Mouse (Mus musculus) heart, embryonic 12.5 days (tissue): Measurements from ENCODE around the gene Acadsb. TPM values are rescaled to one million over a fixed set of nuclear protein-coding genes. Genes with fewer than 3 reads are reported as not detected.
A peak's percentile ranks its signal among the peaks of the same experiment; 100 is the strongest.
"Not testable (repeated sequence)": the region's sequence is repeated elsewhere in the genome, so short reads cannot be mapped to it uniquely, and the experiment has no call there.

Source experiments
- ATAC-seq: fragments of 200-750 bp; cut with Nextera tagmentation; 2 replicates; pipeline ENCODE4 v1.8.0; 2017; ENCODE audit warnings: moderate TSS enrichment, moderate library complexity; ENCODE audit not compliant: insufficient number of reproducible peaks, low FRiP score
- H3K27ac ChIP-seq: fragments of 300-500 bp; sonication (generic); 2 replicates; pipeline ENCODE4 v1.5.1; 2016; ENCODE audit warnings: mild to moderate bottlenecking, moderate library complexity; ENCODE audit not compliant: poor library complexity, severe bottlenecking
- H3K27me3 ChIP-seq: fragments of 300-500 bp; sonication (generic); replicated peaks from 2 replicates; pipeline ENCODE4 v1.6.1; 2016; ENCODE audit warnings: mild to moderate bottlenecking, moderate library complexity
- H3K36me3 ChIP-seq: fragments of 300-500 bp; sonication (generic); 2 replicates; pipeline ENCODE4 v1.6.1; 2016; ENCODE audit warnings: mild to moderate bottlenecking, moderate library complexity
- H3K4me1 ChIP-seq: fragments of 300-500 bp; sonication (generic); replicated peaks from 2 replicates; pipeline ENCODE4 v1.6.1; 2016; ENCODE audit warnings: mild to moderate bottlenecking
- H3K4me2 ChIP-seq: fragments of 300-500 bp; sonication (generic); 2 replicates; pipeline ENCODE4 v1.6.1; 2016; ENCODE audit warnings: mild to moderate bottlenecking, moderate library complexity
- H3K4me3 ChIP-seq: fragments of 300-500 bp; sonication (generic); 2 replicates; pipeline ENCODE4 v1.5.1; 2016; ENCODE audit warnings: mild to moderate bottlenecking
- H3K9ac ChIP-seq: fragments of 300-500 bp; sonication (generic); 2 replicates; pipeline ENCODE4 v1.6.1; 2016; ENCODE audit warnings: mild to moderate bottlenecking, moderate library complexity
- H3K9me3 ChIP-seq: fragments of 300-500 bp; sonication (generic); replicated peaks from 2 replicates; pipeline ENCODE4 v1.6.1; 2016; ENCODE audit warnings: mild to moderate bottlenecking, moderate library complexity
- WGBS: fragments of 180-500 bp; shearing (Covaris S2); methylation state at CpG from one replicate; pipeline ENCODE4 v1.1.7; 2016; 5-methylcytosine and 5-hydroxymethylcytosine counted together
- polyA plus RNA-seq: library from polyadenylated mRNA; unstranded; fragments of >200 nt; fragmentation: Nextera tagmentation; extraction: Ambion mirVana; gene quantifications from 2 replicates; pipeline ENCODE4 v1.2.1, GENCODE M21; 2016

Gene Acadsb
- 87.4 and 87.6 TPM in 2 replicates for polyA plus RNA-seq

DNA sequence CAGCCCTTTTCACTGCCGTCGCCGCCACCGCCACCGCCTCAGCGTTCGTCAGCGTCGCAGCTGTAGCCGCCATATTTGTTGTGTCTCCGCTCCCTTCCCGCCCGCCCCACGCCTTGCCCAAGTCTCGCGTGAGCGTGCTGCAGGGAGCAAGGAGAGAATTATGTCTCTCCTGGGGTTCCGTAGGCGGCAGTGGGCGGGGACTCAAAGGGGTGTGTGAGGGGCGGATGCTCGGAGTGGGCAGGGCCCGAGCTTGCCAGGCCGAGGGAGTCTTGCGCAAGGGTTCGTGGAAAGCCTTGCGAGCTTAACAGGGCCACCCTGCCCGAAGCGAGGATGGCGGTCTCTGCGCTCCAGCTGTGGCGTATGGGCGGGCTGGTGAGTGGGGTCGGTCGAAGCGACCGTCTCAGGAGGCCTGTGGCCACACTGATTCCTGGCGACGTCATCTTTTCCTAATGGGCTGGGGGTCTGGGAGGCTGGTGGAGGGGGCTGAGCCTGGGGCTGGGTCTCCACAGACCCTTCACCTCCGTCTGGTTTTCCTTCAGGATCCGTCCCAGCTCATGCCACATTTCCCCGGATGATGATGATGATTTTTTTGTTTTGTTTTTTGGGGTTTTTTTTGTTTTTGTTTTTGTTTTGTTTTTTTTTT is at the start of gene Acadsb, which contains the start of gene Ikzf5:
TSS of gene Acadsb (plus strand) at position 186 of the 643 bp plus-strand sequence.
TSS of gene Ikzf5 (minus strand) at position 106 of the 643 bp plus-strand sequence.
- no peaks in the 10 kb centered on the region for H3K36me3 ChIP-seq
- under 1% methylated on average over 42 of the region's 42 CpGs for WGBS
- peak; percentile 98 for ATAC-seq

GRCm38 (mm10) chr7:131362269-131362614 is 48.2 kb upstream of the Acadsb start:
- H3K4me3 ChIP-seq = peak overlapping the region; percentile 89
- H3K9ac ChIP-seq = peak overlapping the region; percentile 96
- no peaks in the 10 kb centered on the region for H3K27me3 ChIP-seq
- H3K9me3 ChIP-seq = no peaks in the 10 kb centered on the region
- peak overlapping the region; percentile 95 for H3K27ac ChIP-seq
- under 1% methylated on average over 35 of the region's 35 CpGs for WGBS
- H3K4me1 ChIP-seq = peaks cover 14% of the 10 kb centered on the region
- ATAC-seq = peak; percentile 71
- H3K4me2 ChIP-seq = peak overlapping the region; percentile 92
- peaks cover 27% of the 10 kb centered on the region for H3K36me3 ChIP-seq

More for the DNA sequence above, at the start of gene Acadsb, which contains the start of gene Ikzf5:
- Histone ChIP-seq H3K4me2 (peak within 1 kb of the TSS; percentile 77), H3K27ac (peak within 1 kb of the TSS; percentile 57), H3K4me3 (peak within 1 kb of the TSS; percentile 88), H3K4me1 (peaks cover 12% of the 10 kb centered on the region), H3K9ac (peak within 1 kb of the TSS; percentile 92), H3K27me3 (no peaks in the 10 kb centered on the region), H3K9me3 (no peaks in the 10 kb centered on the region)

DNA sequence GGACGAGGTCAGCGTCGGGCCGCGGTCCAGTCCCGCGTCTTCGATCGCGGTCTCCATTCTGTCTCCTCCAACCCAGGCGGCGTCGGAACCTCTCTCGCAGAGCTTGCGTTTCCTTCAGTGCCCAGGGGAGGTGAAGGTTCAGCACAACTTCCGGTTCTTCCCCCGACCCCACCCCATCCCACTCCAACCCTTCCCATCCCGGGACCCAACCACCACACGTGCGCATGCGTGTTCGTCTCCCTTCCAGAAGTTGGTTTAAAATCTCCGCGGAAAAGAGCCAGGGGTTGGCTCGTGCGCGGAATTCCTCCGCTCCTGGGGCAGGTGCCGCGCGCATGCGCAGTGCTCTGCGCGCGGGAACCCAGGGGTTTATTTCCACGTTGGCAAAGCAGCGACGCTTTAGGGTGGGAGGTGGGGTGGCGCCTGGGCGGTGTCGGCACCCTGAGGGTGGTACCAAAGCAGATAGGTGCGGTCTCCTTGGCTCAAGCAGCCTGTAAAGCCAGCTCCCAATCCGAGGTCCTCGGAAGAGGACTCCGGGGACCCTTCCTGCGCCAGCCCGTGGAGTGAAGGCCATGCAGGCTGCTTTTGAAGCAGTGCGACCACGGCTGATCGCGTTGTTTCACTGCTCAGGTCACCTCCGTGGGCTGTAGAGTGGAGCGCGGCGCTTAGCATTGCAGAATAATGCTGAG is 47.6 kb upstream of the Acadsb start, which contains the start of gene 2310057M21Rik:
TSS of gene 2310057M21Rik (minus strand) at position 145 of the 686 bp plus-strand sequence.
- peak within 1 kb of the TSS; percentile 92 for H3K4me2 ChIP-seq
- no peaks in the 10 kb centered on the region for H3K27me3 ChIP-seq
- peak within 1 kb of the TSS; percentile 96 for H3K9ac ChIP-seq
- H3K4me1 ChIP-seq = peaks cover 14% of the 10 kb centered on the region
- peak within 1 kb of the TSS; percentile 95 for H3K27ac ChIP-seq
- ATAC-seq = peak; percentile 96
- peak within 1 kb of the TSS; percentile 89 for H3K4me3 ChIP-seq
- WGBS = under 1% methylated on average over 55 of the region's 55 CpGs
- H3K36me3 ChIP-seq = peaks cover 22% of the 10 kb centered on the region
- no peaks in the 10 kb centered on the region for H3K9me3 ChIP-seq

DNA sequence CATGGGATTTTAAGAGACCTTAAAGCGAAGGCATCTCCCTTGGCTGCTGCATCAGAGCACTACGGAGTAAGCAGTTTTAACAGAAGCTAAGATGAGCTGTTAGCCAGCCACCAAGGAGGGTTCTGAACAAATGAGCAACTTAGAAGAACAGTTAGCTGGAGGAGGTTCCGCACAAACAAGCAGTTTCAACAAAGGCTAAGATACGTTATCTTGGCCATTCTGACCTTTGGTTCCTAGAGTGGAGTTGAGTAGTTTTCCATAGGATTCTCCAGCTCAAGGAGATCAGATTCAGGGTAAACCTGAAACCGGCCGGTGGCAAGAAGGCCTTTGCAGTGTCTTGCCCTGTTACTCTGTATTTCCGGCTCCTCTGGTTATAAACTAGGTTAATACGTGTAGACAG is 46.3 kb upstream of the Acadsb start:
- 82% methylated on average over 8 of the region's 8 CpGs for WGBS
- Histone ChIP-seq H3K4me2 (no peak overlapping the region), H3K27ac (no peak overlapping the region), H3K9me3 (no peaks in the 10 kb centered on the region), H3K4me3 (no peak overlapping the region), H3K36me3 (peaks cover 8% of the 10 kb centered on the region), H3K4me1 (peaks cover 14% of the 10 kb centered on the region), H3K9ac (no peak overlapping the region), H3K27me3 (no peaks in the 10 kb centered on the region)
- ATAC-seq = no peak

DNA sequence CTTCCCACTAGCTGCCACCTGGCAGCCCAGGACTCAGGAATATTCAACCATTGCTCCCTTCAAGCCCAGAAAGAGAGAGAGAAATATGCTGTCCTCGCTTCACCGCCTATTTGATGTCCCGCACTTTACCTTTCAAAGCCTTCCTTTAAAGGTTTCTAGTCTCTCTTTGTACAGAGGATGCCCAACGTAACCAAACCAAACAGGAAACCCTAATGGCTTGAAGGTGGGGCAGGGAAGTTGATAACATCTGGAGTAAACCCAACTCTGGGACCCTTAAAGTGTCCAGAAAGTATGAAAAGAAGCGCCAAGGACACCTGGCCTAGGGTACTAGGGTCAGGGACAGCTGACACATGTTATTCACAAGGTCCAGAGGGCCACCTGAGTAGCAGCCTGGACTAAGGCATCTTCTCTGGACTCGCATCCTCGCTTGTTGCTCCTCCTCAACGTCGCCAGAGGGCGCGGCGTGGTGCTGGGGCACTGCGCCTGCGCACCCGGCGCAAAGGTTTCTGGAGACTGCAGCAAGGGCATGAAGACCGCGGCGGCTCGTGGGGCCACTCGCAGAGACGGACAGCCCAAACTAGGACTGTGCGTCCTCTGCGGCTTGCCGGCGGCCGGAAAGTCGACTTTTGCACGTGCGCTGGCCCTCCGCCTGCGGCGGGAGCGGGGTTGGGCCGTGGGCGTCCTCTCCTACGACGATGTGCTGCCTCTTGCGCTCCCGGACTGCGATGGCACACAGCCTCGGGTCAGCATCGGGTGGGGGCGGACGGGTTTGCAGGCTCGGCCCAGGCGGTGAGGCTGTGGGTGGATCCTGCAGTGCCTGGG is 39.5 kb upstream of the Acadsb start, which contains the start of gene Pstk:
TSS of gene Pstk (plus strand) at position 494 of the 822 bp plus-strand sequence.
- Histone ChIP-seq H3K27me3 (no peaks in the 10 kb centered on the region), H3K4me3 (peak within 1 kb of the TSS; percentile 84), H3K9me3 (no peaks in the 10 kb centered on the region), H3K4me1 (peaks cover 8% of the 10 kb centered on the region), H3K27ac (peak within 1 kb of the TSS; percentile 99), H3K9ac (peak within 1 kb of the TSS; percentile 96), H3K36me3 (peaks cover 13% of the 10 kb centered on the region), H3K4me2 (peak within 1 kb of the TSS; percentile 76)
- peak; percentile 97 for ATAC-seq
- 4% methylated on average over 47 of the region's 47 CpGs for WGBS

- Histone ChIP-seq H3K27ac (peak overlapping the region; percentile 99), H3K4me1 (peaks cover 8% of the 10 kb centered on the region), H3K4me2 (peak overlapping the region; percentile 76), H3K9me3 (no peaks in the 10 kb centered on the region), H3K36me3 (peaks cover 13% of the 10 kb centered on the region), H3K4me3 (peak overlapping the region; percentile 84), H3K27me3 (no peaks in the 10 kb centered on the region), H3K9ac (peak overlapping the region; percentile 96)
- ATAC-seq = no peak; the same call in none of the 2 replicates
- WGBS = 6% methylated on average over 9 of the region's 9 CpGs
These were observed 38.9 kb upstream of the Acadsb start for GRCm38 (mm10) chr7:131371470-131371860.

- Histone ChIP-seq H3K9me3 (no peaks in the 10 kb centered on the region), H3K9ac (peak overlapping the region; percentile 96; the same call in 1 of the 2 replicates), H3K4me1 (peaks cover 8% of the 10 kb centered on the region), H3K36me3 (peaks cover 13% of the 10 kb centered on the region), H3K4me3 (peak overlapping the region; percentile 84), H3K27me3 (no peaks in the 10 kb centered on the region), H3K27ac (peak overlapping the region; percentile 99; the same call in 1 of the 2 replicates), H3K4me2 (peak overlapping the region; percentile 76)
- 69% methylated on average over 9 of the region's 9 CpGs for WGBS
- no peak for ATAC-seq
These were observed 38.3 kb upstream of the Acadsb start for GRCm38 (mm10) chr7:131371880-131372651.

GRCm38 (mm10) chr7:131391761-131392160 is 18.6 kb upstream of the Acadsb start:
- not testable (repeated sequence) for H3K27me3 ChIP-seq
- H3K36me3 ChIP-seq = peaks cover 38% of the 10 kb centered on the region

DNA sequence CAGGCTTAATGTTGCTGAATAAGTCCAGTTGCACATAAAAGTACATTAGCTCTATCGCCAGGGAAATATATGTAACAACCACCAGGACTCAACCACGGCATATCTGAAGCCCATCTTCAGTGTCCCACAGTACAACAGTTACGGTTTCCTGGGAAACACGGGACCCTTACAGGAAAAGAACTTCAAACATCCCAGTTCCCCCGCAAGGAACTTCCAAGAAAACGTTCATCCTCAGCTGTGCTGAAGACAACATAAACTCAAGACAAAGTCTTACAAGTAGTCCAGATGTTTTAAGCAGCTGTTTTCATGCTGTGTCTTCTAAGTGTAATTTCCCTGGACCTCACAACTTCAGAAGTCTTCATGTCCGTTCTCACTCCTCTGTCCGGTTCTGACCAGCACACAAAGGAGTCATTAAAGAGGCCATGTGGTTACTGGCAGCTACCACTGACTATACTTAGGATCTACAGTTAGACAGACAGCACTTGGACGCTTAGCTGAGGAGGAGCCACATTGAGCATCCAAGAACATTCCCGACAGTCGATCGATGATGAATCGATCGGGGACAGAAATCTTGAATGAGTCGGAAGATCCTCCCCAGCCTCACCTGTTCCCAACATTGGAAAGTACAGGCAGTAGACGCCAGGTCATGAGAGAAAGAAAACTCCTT is 947 bp upstream of the Acadsb start:
- H3K4me1 ChIP-seq = peaks cover 16% of the 10 kb centered on the region
- H3K4me2 ChIP-seq = peak overlapping the region; percentile 77
- no peak for ATAC-seq
- WGBS = 9% methylated on average over 16 of the region's 16 CpGs
- H3K9me3 ChIP-seq = no peaks in the 10 kb centered on the region
- H3K27ac ChIP-seq = no peak overlapping the region
- no peaks in the 10 kb centered on the region for H3K27me3 ChIP-seq
- peak overlapping the region; percentile 88 for H3K4me3 ChIP-seq
- H3K36me3 ChIP-seq = no peaks in the 10 kb centered on the region
- peak overlapping the region; percentile 92 for H3K9ac ChIP-seq

More at GRCm38 (mm10) chr7:131391761-131392160, 18.6 kb upstream of the Acadsb start:
- WGBS = 88% methylated on average over 7 of the region's 7 CpGs
- ATAC-seq, H3K9ac ChIP-seq, H3K9me3 ChIP-seq, H3K4me3 ChIP-seq, H3K4me2 ChIP-seq, H3K27ac ChIP-seq, H3K4me1 ChIP-seq: not testable (repeated sequence)

DNA sequence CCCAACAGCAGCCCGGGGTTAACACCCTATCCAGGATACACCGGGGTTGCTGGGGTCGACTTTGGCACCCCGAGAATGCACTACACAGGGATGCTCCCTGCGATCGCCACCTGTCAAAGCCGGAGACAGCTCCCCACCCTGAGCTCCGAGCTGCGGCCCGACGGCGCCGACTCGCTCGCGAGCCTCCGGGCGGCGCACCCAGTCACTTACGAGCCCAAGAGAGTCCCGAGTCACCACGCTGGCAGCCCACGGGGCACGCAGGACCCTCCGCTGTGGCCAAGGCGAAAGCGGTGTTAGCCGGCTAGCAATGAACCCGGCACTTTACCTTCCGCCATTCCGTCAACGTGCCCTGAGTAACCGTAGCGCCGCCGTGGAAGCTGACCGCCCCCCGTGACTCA is 414 bp upstream of the Acadsb start:
- Histone ChIP-seq H3K27me3 (no peaks in the 10 kb centered on the region), H3K9me3 (no peaks in the 10 kb centered on the region), H3K4me2 (peak overlapping the region; percentile 77), H3K9ac (peak overlapping the region; percentile 92), H3K27ac (peak overlapping the region; percentile 55), H3K4me3 (peak overlapping the region; percentile 88), H3K36me3 (no peaks in the 10 kb centered on the region), H3K4me1 (peaks cover 12% of the 10 kb centered on the region)
- peak; percentile 70 for ATAC-seq
- WGBS = under 1% methylated on average over 38 of the region's 38 CpGs
